Mouse (Mus musculus) liver, postnatal 0 days (tissue): ENCODE measurements at regions not wholly inside any gene's neighbourhood (a gene's known extent, or its start where the extent isn't known, plus 50 kb on each side); places are given as distances from the start of the nearest gene placed in this dataset.

Experiments
- ATAC-seq: fragments of 200-750 bp; cut with Nextera tagmentation; 2 replicates; pipeline ENCODE4 v1.8.0; 2017; ENCODE audit warnings: mild to moderate bottlenecking, moderate library complexity
- DNase-seq: peaks from one replicate; pipeline ENCODE4 v3.0.0-alpha.2; 2016
- H3K27ac ChIP-seq: fragments of 300-500 bp; sonication (generic); 2 replicates; pipeline ENCODE4 v1.5.1; 2014; ENCODE audit warnings: antibody characterized with exemption, moderate library complexity, mild to moderate bottlenecking, low read depth
- H3K27me3 ChIP-seq: fragments of 300-500 bp; sonication (generic); 2 replicates; pipeline ENCODE4 v1.6.1; 2014; ENCODE audit warnings: low read length, control low read depth, mixed read lengths; ENCODE audit not compliant: insufficient read depth
- H3K36me3 ChIP-seq: fragments of 300-500 bp; sonication (generic); replicated peaks from 2 replicates; pipeline ENCODE4 v1.6.1; 2014; ENCODE audit warnings: mild to moderate bottlenecking, control low read depth, low read length, moderate library complexity, mixed read lengths; ENCODE audit not compliant: insufficient read depth
- H3K4me1 ChIP-seq: fragments of 300-500 bp; sonication (generic); 2 replicates; pipeline ENCODE4 v1.6.1; 2014; ENCODE audit warnings: antibody characterized with exemption, mild to moderate bottlenecking, control low read depth; ENCODE audit not compliant: insufficient read depth
- H3K4me2 ChIP-seq: fragments of 300-500 bp; sonication (generic); 2 replicates; pipeline ENCODE4 v1.6.1; 2014; ENCODE audit warnings: low read depth, mild to moderate bottlenecking, low read length, moderate library complexity, mixed read lengths
- H3K4me3 ChIP-seq: fragments of 300-500 bp; sonication (generic); 2 replicates; pipeline ENCODE4 v1.5.1; 2014; ENCODE audit warnings: low read depth, low read length
- H3K9ac ChIP-seq: fragments of 300-500 bp; sonication (generic); replicated peaks from 2 replicates; pipeline ENCODE4 v1.6.1; 2014; ENCODE audit warnings: mild to moderate bottlenecking, moderate library complexity
- H3K9me3 ChIP-seq: fragments of 300-500 bp; sonication (generic); 2 replicates; pipeline ENCODE4 v1.6.1; 2016; ENCODE audit warnings: mild to moderate bottlenecking, control low read depth, low read length, mixed read lengths
- CTCF ChIP-seq: sonication (generic); IDR thresholded peaks from 2 replicates; pipeline ENCODE4 v1.5.1; 2016; ENCODE audit warnings: antibody characterized with exemption, low read depth
- EP300 ChIP-seq: IDR thresholded peaks from 2 replicates; pipeline ENCODE4 v1.6.1; 2016; ENCODE audit warnings: antibody characterized with exemption, low read depth, mild to moderate bottlenecking
- WGBS: fragments of 180-500 bp; shearing (Covaris S2); extraction: QIAGEN DNeasy Blood & Tissue Kit; methylation state at CpG from one replicate; pipeline ENCODE4 v1.1.7; 2014; ENCODE audit not compliant: insufficient replicate concordance; 5-methylcytosine and 5-hydroxymethylcytosine counted together

DNA sequence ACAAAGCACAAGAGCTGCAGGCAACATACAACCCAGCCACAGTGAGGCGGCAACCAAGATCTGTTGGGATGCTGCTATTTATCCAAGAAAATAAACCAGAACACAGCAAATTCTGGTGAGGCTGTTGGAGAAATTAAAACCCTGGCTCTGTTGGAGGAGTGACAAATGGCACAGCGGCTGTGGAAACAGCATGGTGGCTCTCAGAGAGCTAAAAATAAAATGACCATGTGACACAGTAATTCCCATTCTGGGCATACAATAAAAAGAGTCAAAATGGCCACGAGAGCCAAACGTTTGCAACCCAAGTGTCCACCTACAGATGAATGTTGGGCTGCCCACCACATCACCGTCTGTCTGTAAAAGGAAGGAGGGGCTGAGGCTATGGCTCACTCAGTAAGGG lies 55.9 kb upstream of the Zdhhc25 start:
- H3K9ac ChIP-seq: no peak overlapping the region
- DNase-seq (no peak), ATAC-seq (no peak)
- WGBS: 75% methylated on average over 5 of the region's 5 CpGs
- no peak for TF ChIP-seq CTCF
- no peak overlapping the region for H3K27ac ChIP-seq
- H3K27me3 ChIP-seq: no peaks in the 10 kb centered on the region
- H3K4me2 ChIP-seq: no peak overlapping the region
- H3K9me3 ChIP-seq: no peaks in the 10 kb centered on the region
- no peak overlapping the region for H3K4me3 ChIP-seq
- no peaks in the 10 kb centered on the region for H3K4me1 ChIP-seq
- H3K36me3 ChIP-seq: no peaks in the 10 kb centered on the region

DNA sequence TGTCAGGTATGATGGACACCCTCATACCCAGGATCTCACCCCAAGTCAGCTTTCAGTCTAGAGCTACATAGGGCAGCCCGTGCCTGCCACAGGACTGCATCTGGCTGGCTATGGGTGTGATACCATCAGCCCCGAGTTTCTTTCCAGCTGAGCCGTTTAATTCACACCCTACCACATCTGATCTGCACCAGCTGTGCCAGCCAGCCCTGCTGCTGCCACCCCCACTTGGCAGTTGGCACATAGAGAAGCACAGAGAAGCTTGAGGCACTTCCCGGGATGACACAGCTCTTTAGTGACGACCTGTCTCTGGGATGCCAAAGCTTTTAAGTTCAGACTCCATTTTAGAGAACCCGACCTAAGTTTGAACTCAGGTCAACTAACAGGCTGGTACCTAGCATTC lies 51.8 kb upstream of the Zdhhc25 start:
- no peak for DNase-seq
- ATAC-seq: no peak
- no peak overlapping the region for H3K9ac ChIP-seq
- H3K4me2 ChIP-seq: no peak overlapping the region
- H3K9me3 ChIP-seq: no peaks in the 10 kb centered on the region
- no peaks in the 10 kb centered on the region for H3K36me3 ChIP-seq
- no peaks in the 10 kb centered on the region for H3K27me3 ChIP-seq
- TF ChIP-seq CTCF (no peak), EP300 (no peak)
- no peaks in the 10 kb centered on the region for H3K4me1 ChIP-seq
- WGBS: 48% methylated on average over 6 of the region's 6 CpGs
- no peak overlapping the region for H3K4me3 ChIP-seq
- H3K27ac ChIP-seq: no peak overlapping the region
